29 mouse cellular contexts compared by ENCODE assay signal in genomic region chr5:140675079-140675478, GRCm38 (mm10). TPM values are rescaled to one million over a fixed set of nuclear protein-coding genes. Genes with fewer than 3 reads are reported as not detected.
DNase-seq lines count a peak whose midpoint lies in the region; ATAC-seq lines count a peak whose summit lies in the region.
"Had no signal": no experiment of that assay in that cellular context is flagged by ENCODE, and none has a peak within 500 bp of the region (broad histone marks: within the 10 kb centered on the region; RNA-seq: fewer than 3 reads in every experiment).

No protein-coding gene starts in this region.

- no peak overlapping the region for H3K4me3 ChIP-seq in hindbrain, embryonic 14.5 days (replicated peaks; ENCODE audit: low read length)
- H3K4me3 ChIP-seq in hindbrain, embryonic 10.5 days = no peak overlapping the region
- H3K4me3 ChIP-seq in neural tube, embryonic 13.5 days = no peak overlapping the region
- no peak overlapping the region for H3K4me3 ChIP-seq in limb, embryonic 13.5 days
- H3K4me3 ChIP-seq: embryonic facial prominence, embryonic 15.5 days; intestine, embryonic 15.5 days; liver, embryonic 12.5 days; megakaryocyte, embryonic 14.5 days; neural tube, embryonic 12.5 days; stomach, embryonic 15.5 days had no signal

- no peaks in the 10 kb centered on the region for H3K9me3 ChIP-seq in hindbrain, embryonic 14.5 days (ENCODE audit: control insufficient read depth, low read length)
- no peaks in the 10 kb centered on the region for H3K9me3 ChIP-seq in hindbrain, embryonic 10.5 days
- no peaks in the 10 kb centered on the region for H3K9me3 ChIP-seq in neural tube, embryonic 13.5 days
- H3K9me3 ChIP-seq in limb, embryonic 13.5 days = no peaks in the 10 kb centered on the region
- H3K9me3 ChIP-seq: embryonic facial prominence, embryonic 15.5 days; G1E; intestine, embryonic 15.5 days; liver, embryonic 12.5 days; megakaryocyte, embryonic 14.5 days; neural tube, embryonic 12.5 days; stomach, embryonic 15.5 days had no signal

- DNase-seq in hindbrain, embryonic 14.5 days (ENCODE audit: low spot score) = no peak
- DNase-seq in hindbrain, embryonic 10.5 days (ENCODE audit: low spot score) = no peak
- DNase-seq in neural tube, embryonic 10.5 days (ENCODE audit: extremely low spot score, low spot score) = no peak
- no peak for DNase-seq in gastrocnemius, adult 18-20 months (ENCODE audit: low spot score)
- DNase-seq in frontal cortex, adult 2 months (ENCODE audit: extremely low spot score in 1 of 2, low spot score in 1 of 2) = no peak
- DNase-seq: adrenal gland, adult 2 months; B cell, adult 2 months; cerebellum, adult 2 months; cerebellum, postnatal 36 days; embryo, embryonic 11 days; gastrocnemius, postnatal 25 days; heart, adult 18-20 months; heart, postnatal 4 days; kidney, adult 9 months; kidney, postnatal 14 days; lung, adult 18-20 months; right cerebral cortex, postnatal 4 days; thymus, postnatal 25 days had no signal

- H3K27ac ChIP-seq in hindbrain, embryonic 14.5 days = peak overlapping the region; percentile 43; the same call in 1 of the 2 replicates
- H3K27ac ChIP-seq in hindbrain, embryonic 10.5 days = no peak overlapping the region
- peak overlapping the region; percentile 76 for H3K27ac ChIP-seq in neural tube, embryonic 13.5 days (replicated peaks)
- 0 out of 2 replicates have a peak overlapping the region, but pooled peaks have one; percentile 28 for H3K27ac ChIP-seq in limb, embryonic 13.5 days
- H3K27ac ChIP-seq: embryonic facial prominence, embryonic 15.5 days; intestine, embryonic 15.5 days; liver, embryonic 12.5 days; neural tube, embryonic 12.5 days; stomach, embryonic 15.5 days had no signal

- no peaks in the 10 kb centered on the region for H3K27me3 ChIP-seq in hindbrain, embryonic 14.5 days (ENCODE audit: control insufficient read depth, insufficient read depth, low read length)
- H3K27me3 ChIP-seq in hindbrain, embryonic 10.5 days (ENCODE audit: insufficient read depth, poor library complexity, severe bottlenecking) = no peaks in the 10 kb centered on the region
- H3K27me3 ChIP-seq in neural tube, embryonic 13.5 days = no peaks in the 10 kb centered on the region
- H3K27me3 ChIP-seq in limb, embryonic 13.5 days = no peaks in the 10 kb centered on the region
- H3K27me3 ChIP-seq: CH12.LX; embryonic facial prominence, embryonic 15.5 days; intestine, embryonic 15.5 days; liver, embryonic 12.5 days; megakaryocyte, embryonic 14.5 days; neural tube, embryonic 12.5 days; stomach, embryonic 15.5 days had no signal

- no peak overlapping the region for H3K4me2 ChIP-seq in hindbrain, embryonic 14.5 days (replicated peaks)
- H3K4me2 ChIP-seq in neural tube, embryonic 13.5 days = no peak overlapping the region
- no peak overlapping the region for H3K4me2 ChIP-seq in limb, embryonic 13.5 days (replicated peaks)
- H3K4me2 ChIP-seq: embryonic facial prominence, embryonic 15.5 days; intestine, embryonic 15.5 days; liver, embryonic 12.5 days; neural tube, embryonic 12.5 days; stomach, embryonic 15.5 days had no signal

- no peaks in the 10 kb centered on the region for H3K4me1 ChIP-seq in hindbrain, embryonic 14.5 days (replicated peaks; ENCODE audit: control insufficient read depth, insufficient read depth, low read length)
- no peaks in the 10 kb centered on the region for H3K4me1 ChIP-seq in hindbrain, embryonic 10.5 days (replicated peaks)
- H3K4me1 ChIP-seq in neural tube, embryonic 13.5 days (replicated peaks) = peaks cover 14% of the 10 kb centered on the region
- 0 out of 2 replicates have a peak, but pooled peaks cover 12% of the 10 kb centered on the region for H3K4me1 ChIP-seq in limb, embryonic 13.5 days
- H3K4me1 ChIP-seq: embryonic facial prominence, embryonic 15.5 days; liver, embryonic 12.5 days; neural tube, embryonic 12.5 days; stomach, embryonic 15.5 days had no signal

- no peak for ATAC-seq in hindbrain, embryonic 14.5 days (ENCODE audit: low FRiP score)
- ATAC-seq in neural tube, embryonic 13.5 days (ENCODE audit: low read depth) = 0 out of 2 replicates have a peak, but pooled peaks have one; percentile 18
- ATAC-seq in limb, embryonic 13.5 days (ENCODE audit: low FRiP score, low read depth) = no peak
- ATAC-seq: forebrain, embryonic 16.5 days; intestine, embryonic 15.5 days; liver, embryonic 12.5 days had no signal

- peaks cover 81% of the 10 kb centered on the region for H3K36me3 ChIP-seq in hindbrain, embryonic 14.5 days (replicated peaks; ENCODE audit: control insufficient read depth, insufficient read depth)
- H3K36me3 ChIP-seq in hindbrain, embryonic 10.5 days = peaks cover 92% of the 10 kb centered on the region
- H3K36me3 ChIP-seq in neural tube, embryonic 13.5 days = peaks cover 72% of the 10 kb centered on the region
- H3K36me3 ChIP-seq in limb, embryonic 13.5 days = peaks cover 85% of the 10 kb centered on the region
- H3K36me3 ChIP-seq: G1E; intestine, embryonic 15.5 days had no signal

- H3K9ac ChIP-seq in hindbrain, embryonic 14.5 days = no peak overlapping the region
- peak overlapping the region; percentile 36 for H3K9ac ChIP-seq in neural tube, embryonic 13.5 days
- H3K9ac ChIP-seq in limb, embryonic 13.5 days = 0 out of 2 replicates have a peak overlapping the region, but pooled peaks have one; percentile 8
- H3K9ac ChIP-seq: embryonic facial prominence, embryonic 15.5 days; intestine, embryonic 15.5 days; liver, embryonic 12.5 days; neural tube, embryonic 12.5 days; stomach, embryonic 15.5 days had no signal

- WGBS in hindbrain, embryonic 14.5 days = 73% methylated on average over 11 of the region's 11 CpGs
- 89% methylated on average over 11 of the region's 11 CpGs for WGBS in hindbrain, embryonic 10.5 days
- 67% methylated on average over 11 of the region's 11 CpGs for WGBS in neural tube, embryonic 13.5 days
- WGBS in limb, embryonic 13.5 days = 59% methylated on average over 11 of the region's 11 CpGs

RNA-seq across cellular contexts. Expression of gene Ttyh3, which starts 26.2 kb away (rescaled TPM):
- polyA plus RNA-seq in hindbrain, embryonic 14.5 days (2014; fragmentation: Nextera tagmentation; extraction: Ambion mirVana) = 95.0 and 98.9 TPM in 2 replicates
- 32.1 and 52.5 TPM in 2 replicates for polyA plus RNA-seq in hindbrain, embryonic 10.5 days (2016; fragmentation: Nextera tagmentation; extraction: Ambion mirVana)
- 68.5 and 72.3 TPM in 2 replicates for polyA plus RNA-seq in neural tube, embryonic 13.5 days (2015; fragmentation: Nextera tagmentation; extraction: Ambion mirVana)
- polyA plus RNA-seq in limb, embryonic 13.5 days (2015; fragmentation: Nextera tagmentation; extraction: Ambion mirVana) = 39.0 and 42.1 TPM in 2 replicates
- total RNA-seq in gastrocnemius, adult 18-20 months (2021) = 1 to 10 TPM; 4.1 to 5.4 TPM
- 137 and 141 TPM in 2 replicates for polyA plus RNA-seq in frontal cortex, adult 2 months (2012; rRNA removed)

RNA-seq across cellular contexts. Expression of gene Iqce, which starts 27.1 kb away (rescaled TPM):
- 20.3 and 22.5 TPM in 2 replicates for polyA plus RNA-seq in hindbrain, embryonic 14.5 days (2014; fragmentation: Nextera tagmentation; extraction: Ambion mirVana)
- polyA plus RNA-seq in hindbrain, embryonic 10.5 days (2016; fragmentation: Nextera tagmentation; extraction: Ambion mirVana) = 24.5 and 29.1 TPM in 2 replicates
- polyA plus RNA-seq in neural tube, embryonic 13.5 days (2015; fragmentation: Nextera tagmentation; extraction: Ambion mirVana) = 22.9 and 24.1 TPM in 2 replicates
- polyA plus RNA-seq in limb, embryonic 13.5 days (2015; fragmentation: Nextera tagmentation; extraction: Ambion mirVana) = 25.2 and 27.1 TPM in 2 replicates
- total RNA-seq in gastrocnemius, adult 18-20 months (2021) = 1 to 10 TPM; 1.6 to 2.2 TPM
- 47.7 and 60.0 TPM in 2 replicates for polyA plus RNA-seq in frontal cortex, adult 2 months (2012; rRNA removed)

RNA-seq across cellular contexts. Expression of gene Brat1, which starts 29.7 kb away (rescaled TPM):
- polyA plus RNA-seq in hindbrain, embryonic 14.5 days (2014; fragmentation: Nextera tagmentation; extraction: Ambion mirVana) = 19.1 and 19.8 TPM in 2 replicates
- 24.6 and 25.1 TPM in 2 replicates for polyA plus RNA-seq in hindbrain, embryonic 10.5 days (2016; fragmentation: Nextera tagmentation; extraction: Ambion mirVana)
- 23.5 and 25.8 TPM in 2 replicates for polyA plus RNA-seq in neural tube, embryonic 13.5 days (2015; fragmentation: Nextera tagmentation; extraction: Ambion mirVana)
- polyA plus RNA-seq in limb, embryonic 13.5 days (2015; fragmentation: Nextera tagmentation; extraction: Ambion mirVana) = 23.0 and 25.7 TPM in 2 replicates
- total RNA-seq in gastrocnemius, adult 18-20 months (2021) = 1 to 10 TPM; 4.5 to 5.3 TPM
- 23.2 and 23.5 TPM in 2 replicates for polyA plus RNA-seq in frontal cortex, adult 2 months (2012; rRNA removed)

RNA-seq across cellular contexts. Expression of gene Amz1, which starts 48.8 kb away (rescaled TPM):
- polyA plus RNA-seq in hindbrain, embryonic 14.5 days (2014; fragmentation: Nextera tagmentation; extraction: Ambion mirVana) = 3.7 and 3.9 TPM in 2 replicates
- polyA plus RNA-seq in hindbrain, embryonic 10.5 days (2016; fragmentation: Nextera tagmentation; extraction: Ambion mirVana) = 0.87 and 1.5 TPM in 2 replicates
- polyA plus RNA-seq in neural tube, embryonic 13.5 days (2015; fragmentation: Nextera tagmentation; extraction: Ambion mirVana) = 1.6 and 2.1 TPM in 2 replicates
- 0.95 and 1.7 TPM in 2 replicates for polyA plus RNA-seq in limb, embryonic 13.5 days (2015; fragmentation: Nextera tagmentation; extraction: Ambion mirVana)
- under 1 TPM in 1 of 2 experiments, not detected in 1; 0.36 TPM for total RNA-seq in gastrocnemius, adult 18-20 months (2021)
- polyA plus RNA-seq in frontal cortex, adult 2 months (2012; rRNA removed) = 15.3 and 17.0 TPM in 2 replicates
